Mouse (Mus musculus) urinary bladder, postnatal 25 days (tissue): Measurements from ENCODE around the gene Rnaset2b.
"Not testable (repeated sequence)": the region's sequence is repeated elsewhere in the genome, so short reads cannot be mapped to it uniquely, and the experiment has no call there.

Source experiments
- DNase-seq: peaks from one replicate; pipeline ENCODE4 v3.0.0; 2022; ENCODE audit warnings: low spot score

Rnaset2b gene

DNA sequence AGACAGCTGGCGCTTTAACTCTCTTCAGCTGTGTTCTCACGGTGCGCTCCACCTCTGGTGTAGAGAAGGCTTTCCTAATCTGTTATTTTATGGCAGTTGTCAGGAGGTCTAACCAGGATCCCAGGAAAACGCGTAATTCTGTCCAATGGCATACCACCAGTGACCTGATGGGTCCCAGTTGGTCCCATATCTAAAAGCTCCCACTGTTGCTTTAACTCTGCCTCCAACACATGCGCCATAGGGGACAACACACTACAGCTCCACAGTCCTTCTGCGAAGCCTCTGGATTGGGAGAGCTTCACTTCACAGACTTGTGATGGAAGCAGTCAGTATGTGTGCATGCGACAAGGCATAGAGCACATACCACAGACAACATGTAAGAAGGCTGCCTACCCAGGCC, 9.7 kb downstream of the Rnaset2b start:
- DNase-seq, result not testable (repeated sequence)

- not testable (repeated sequence) for DNase-seq
Observed at GRCm38 (mm10) chr17:6986118-6986517, 15.7 kb downstream of the Rnaset2b start.

DNA sequence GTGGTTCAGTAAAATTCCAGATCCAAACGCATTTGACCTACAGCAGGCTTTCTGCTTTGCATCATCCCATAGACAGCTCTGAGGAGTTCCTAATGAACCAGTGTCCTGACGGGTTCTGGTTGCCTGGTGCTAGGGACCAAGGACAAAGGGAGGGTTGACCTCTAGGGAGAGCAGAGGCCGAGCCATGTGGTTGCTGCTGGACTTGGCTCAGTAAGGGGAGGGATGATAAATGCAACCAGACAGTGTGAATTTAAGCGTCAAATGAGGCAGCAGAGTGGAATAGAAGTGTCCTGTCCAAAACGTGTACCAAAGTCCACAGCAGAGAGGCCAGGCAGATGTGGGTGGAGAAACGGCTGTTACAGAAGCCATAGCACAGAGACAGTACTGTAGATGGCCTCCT, 25.1 kb downstream of the Rnaset2b start:
- not testable (repeated sequence) for DNase-seq

GRCm38 (mm10) chr17:6996826-6997225, 26.4 kb downstream of the Rnaset2b start:
- DNase-seq, result not testable (repeated sequence)

DNA sequence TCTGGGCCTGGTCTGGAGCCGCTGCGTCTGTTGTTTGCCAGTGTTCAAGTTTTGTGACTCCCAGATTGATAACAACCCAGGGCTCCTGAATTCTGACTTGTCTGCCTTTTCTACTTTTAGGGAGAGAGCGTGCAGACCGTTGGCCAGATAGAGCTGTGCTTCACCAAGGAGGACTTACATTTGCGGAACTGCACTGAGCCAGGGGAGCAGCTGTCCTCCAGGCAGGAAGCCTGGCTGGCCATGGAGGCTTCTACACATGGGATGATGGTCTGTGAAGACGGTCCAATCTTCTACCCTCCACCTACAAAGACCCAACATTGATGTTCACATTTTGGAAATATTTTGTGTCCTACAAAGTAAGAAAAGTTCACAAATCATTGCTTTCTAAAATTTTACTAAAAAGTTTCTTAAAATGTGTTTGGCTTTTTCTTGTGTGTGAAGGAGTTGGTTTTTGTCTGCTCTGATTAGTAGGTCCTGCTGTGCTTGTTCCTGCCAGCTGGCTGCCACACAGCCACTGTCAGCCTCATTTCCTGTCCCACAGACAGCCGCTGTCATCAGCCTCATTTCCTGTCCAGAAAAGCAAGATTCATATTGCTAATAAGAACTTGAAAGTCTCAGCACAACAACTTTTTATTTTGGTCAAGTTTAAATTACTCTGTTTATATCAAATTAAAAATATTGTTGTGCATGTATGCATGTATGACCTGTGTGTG, 27.5 kb downstream of the Rnaset2b start:
- not testable (repeated sequence) for DNase-seq

- DNase-seq, result not testable (repeated sequence)
Observed at GRCm38 (mm10) chr17:7001790-7002585, 31.6 kb downstream of the Rnaset2b start.

DNA sequence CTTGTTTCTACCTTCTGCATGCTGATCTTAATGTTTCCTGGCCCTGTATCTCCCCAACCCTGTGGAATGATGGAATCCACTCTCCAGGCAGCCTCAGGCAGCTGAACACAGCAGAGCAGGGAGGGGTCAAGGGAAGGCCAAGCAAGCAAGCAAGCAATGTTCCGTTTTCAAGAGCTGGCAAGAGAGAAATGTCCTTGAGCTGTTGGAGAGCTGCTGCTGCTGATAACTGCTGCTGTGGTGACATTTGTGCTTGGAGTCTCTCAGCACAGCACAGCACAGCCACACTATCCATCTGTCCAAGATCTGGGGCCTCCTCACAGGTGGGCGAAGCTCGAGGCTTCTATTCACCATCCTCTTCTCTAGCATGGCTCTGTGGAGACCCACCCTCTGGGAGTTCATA, 33.0 kb downstream of the Rnaset2b start:
- not testable (repeated sequence) for DNase-seq

DNA sequence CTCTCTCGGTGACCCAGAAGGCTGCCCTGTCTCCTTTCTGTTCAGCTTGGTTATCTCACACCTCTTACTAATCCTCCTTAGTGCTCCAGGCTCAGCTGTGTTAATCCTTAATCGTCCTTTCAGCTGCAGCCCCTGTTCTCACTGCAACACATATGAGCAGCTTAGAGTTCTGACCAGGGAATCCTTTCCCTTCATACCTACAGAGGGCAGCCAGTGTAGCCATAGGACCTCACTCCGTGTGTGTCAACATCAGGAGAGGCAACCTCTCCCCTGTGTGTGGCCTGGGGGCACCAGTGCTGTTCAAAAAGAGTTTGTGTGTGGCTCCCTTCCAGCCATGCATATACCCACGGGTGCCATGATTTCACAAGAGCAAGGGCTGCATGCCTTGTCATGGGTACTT, 35.2 kb downstream of the Rnaset2b start:
- DNase-seq, result not testable (repeated sequence)

DNA sequence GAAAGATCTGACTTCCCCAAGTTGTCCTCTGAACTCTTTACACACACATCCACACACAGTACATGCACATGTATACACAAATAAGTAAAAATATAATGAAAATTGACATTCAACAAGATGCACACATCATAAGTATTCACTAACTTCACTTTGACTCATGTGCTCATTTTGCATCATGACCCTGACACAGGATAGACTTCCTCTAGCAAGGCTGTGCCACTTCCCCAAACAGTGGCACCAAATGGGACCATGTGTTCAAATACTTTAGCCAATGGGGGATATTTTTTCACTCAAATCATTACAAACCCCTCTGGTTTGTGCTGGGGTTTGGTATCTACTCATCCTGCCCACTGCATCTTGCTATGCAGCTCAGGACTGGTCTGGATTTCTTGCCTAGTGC, 38.5 kb downstream of the Rnaset2b start:
- DNase-seq, result not testable (repeated sequence)

- not testable (repeated sequence) for DNase-seq
Observed at GRCm38 (mm10) chr17:7009440-7009839, 39.0 kb downstream of the Rnaset2b start.

DNA sequence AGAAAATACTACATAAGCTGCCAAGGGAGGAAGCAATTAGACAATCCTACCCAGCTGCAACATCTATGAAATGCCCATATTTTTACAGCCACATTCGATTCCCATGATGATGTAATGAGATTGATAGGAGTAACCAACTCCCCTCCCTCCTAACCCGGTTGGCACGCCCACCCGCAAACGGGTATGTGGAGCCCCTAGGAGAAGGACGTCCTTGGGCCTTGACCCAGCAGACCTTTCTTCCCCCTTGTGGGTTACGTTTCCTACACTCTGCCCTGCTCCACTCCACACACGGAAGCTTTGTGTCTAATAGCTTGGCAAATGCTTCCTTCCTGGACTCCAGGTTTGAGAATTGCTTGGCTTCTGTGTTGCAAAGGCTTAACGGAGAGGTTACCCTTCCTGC, 39.5 kb downstream of the Rnaset2b start:
- not testable (repeated sequence) for DNase-seq

DNA sequence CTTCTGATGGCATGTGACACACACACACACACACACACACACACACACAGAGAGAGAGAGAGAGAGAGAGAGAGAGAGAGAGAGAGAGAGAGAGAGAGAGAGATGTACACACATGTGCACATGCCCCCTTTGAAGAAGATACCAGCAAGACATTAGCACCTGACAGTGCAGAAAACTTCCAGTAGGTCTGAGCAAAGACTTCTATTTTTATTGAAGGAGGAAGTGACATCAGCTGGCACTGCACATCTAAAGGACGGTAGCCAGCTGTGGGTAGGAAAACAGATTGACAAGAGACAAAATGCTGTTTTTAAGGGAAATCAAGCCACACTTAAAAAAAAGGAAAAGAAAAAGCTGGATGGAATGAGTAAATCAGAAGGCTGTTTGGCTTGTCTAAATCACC, 43.8 kb downstream of the Rnaset2b start:
- not testable (repeated sequence) for DNase-seq

- DNase-seq, result not testable (repeated sequence)
Observed at GRCm38 (mm10) chr17:7025257-7025656, 54.8 kb downstream of the Rnaset2b start, which contains the start of gene Gm1604a. Gene Gm1604a (plus strand): TSS chr17:7025568.

DNA sequence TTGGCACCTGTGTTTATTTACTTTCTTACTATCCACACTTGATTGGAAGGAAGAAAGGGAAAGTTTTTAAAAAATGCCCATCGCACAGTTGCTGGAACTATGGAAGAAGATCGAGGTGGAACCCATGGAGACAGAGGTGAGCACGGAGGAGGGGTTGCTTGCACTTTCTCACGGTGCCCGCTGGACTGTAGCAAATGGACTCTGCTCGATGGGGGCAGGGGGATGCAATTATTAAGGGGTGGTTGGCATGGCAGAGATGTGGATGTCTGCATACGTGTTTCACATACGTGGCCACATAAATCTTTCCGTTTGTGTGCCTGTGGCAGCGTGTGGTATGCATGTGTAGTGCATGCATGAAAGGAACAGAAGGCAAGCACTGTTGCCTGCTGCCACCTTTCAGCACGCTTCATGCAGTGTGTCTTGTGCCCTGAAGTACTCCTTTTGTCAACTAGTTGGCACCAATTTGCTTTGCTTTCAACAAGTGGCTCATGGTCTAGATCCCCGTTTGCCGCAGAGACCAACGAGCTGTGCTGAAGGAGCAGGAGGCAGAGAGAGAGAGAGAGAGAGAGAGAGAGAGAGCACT, 55.4 kb downstream of the Rnaset2b start:
- not testable (repeated sequence) for DNase-seq

- DNase-seq, result not testable (repeated sequence)
Observed at GRCm38 (mm10) chr17:7030204-7030603, 59.8 kb downstream of the Rnaset2b start.

DNA sequence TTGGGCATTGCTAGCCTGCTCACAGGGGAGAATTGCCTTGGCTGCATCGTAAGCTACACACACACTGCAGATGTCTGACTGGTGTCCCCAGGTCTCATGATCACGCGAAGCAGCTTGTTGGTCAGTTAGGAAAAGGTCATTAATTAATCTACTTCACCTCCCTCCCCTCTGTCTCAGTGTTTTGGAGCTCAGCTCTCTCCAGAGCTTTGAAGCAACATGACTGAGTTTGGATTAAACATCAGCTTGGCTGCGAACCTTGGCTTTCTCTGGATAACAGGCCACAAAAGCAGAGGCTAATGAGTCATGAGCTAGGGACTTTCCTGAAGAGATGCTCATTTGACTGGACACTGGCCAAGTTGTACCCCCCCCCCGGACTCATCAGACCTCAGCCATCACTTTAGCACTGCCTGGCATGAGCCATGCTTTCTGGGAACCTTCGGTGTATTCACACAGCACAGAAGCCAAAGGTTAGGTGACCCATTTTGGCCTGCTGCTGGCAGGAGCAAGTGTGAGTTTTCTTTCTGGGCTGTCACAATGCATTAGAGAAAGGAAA, 60.3 kb downstream of the Rnaset2b start:
- not testable (repeated sequence) for DNase-seq

- DNase-seq, result not testable (repeated sequence)
Observed at GRCm38 (mm10) chr17:7033192-7034166, 63.0 kb downstream of the Rnaset2b start.
